Comparison of ENCODE assay signal across 13 mouse cellular contexts in the genomic region with DNA sequence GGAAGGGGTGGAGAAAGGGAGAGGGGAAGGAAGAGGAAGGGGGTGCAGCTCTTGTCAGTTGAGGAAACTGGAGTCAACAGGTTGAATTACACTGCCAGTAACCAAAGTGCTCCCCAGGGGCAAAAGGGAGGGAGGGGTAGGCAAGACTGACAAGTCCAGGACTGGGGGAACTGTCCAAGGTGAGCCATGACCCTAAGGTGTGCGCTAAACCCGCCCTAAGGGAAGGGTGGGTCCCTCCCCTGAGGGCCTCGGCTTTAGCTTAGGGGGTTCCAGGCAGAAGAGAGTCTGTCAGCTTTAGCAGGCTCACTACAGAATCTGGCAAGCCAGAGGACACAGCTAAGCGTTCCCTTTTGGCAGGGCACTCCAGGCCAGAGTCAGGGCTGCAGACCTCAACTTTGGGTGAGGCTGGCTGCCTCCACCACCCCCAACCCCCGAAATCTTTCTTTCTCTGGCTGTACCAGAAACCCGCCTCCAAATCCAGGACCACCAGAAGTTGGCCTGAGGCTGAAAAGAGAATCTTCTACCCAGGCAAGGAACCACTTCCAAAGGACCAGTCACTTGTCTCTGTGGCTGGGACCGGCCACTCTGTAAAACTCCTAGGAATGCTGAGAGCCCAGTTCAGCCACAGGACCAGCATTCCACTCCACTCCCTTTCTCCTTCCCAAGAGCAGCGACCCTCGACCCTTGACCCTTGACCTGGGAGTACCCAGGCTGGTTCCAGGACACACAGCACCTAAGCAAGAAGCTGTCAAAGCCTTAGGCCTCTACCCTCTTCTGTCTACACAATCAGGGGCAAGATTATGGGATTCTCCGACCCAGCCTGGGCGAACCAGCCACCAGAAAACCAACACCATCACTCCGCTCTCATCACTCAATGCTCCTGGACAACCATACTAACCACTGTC. TPM values are rescaled to one million over a fixed set of nuclear protein-coding genes. Genes with fewer than 3 reads are reported as not detected.
DNase-seq lines count a peak whose midpoint lies in the region; ATAC-seq and TF ChIP-seq lines count a peak whose summit lies in the region.
"Had no signal": no experiment of that assay in that cellular context is flagged by ENCODE, and none has a peak within 500 bp of the region (broad histone marks: within the 10 kb centered on the region; RNA-seq: fewer than 3 reads in every experiment).

No protein-coding gene starts in this region.

- no peak for TF ChIP-seq CTCF in stomach, postnatal 0 days (IDR thresholded peaks at IDR 0.05; ENCODE audit: low read depth)

- ATAC-seq in midbrain, embryonic 11.5 days (ENCODE audit: low FRiP score), result no peak
- ATAC-seq in midbrain, embryonic 15.5 days (replicated peaks), result no peak
- ATAC-seq in stomach, postnatal 0 days (ENCODE audit: low FRiP score, low TSS enrichment), result no peak
- ATAC-seq in erythroblast, adult 5-6 weeks (replicated peaks; ENCODE audit: low FRiP score, poor library complexity, severe bottlenecking), result no peak
- ATAC-seq in forebrain, embryonic 14.5 days, result no peak

- H3K4me2 ChIP-seq in midbrain, embryonic 11.5 days, result no peak overlapping the region
- no peak overlapping the region for H3K4me2 ChIP-seq in midbrain, embryonic 15.5 days
- H3K4me2 ChIP-seq in stomach, postnatal 0 days (replicated peaks; ENCODE audit: low read depth), result peak overlapping the region; percentile 49
- no peak overlapping the region for H3K4me2 ChIP-seq in forebrain, embryonic 14.5 days (ENCODE audit: low read length)

- peak; percentile 84 for DNase-seq in midbrain, embryonic 11.5 days (ENCODE audit: low spot score, missing footprints)
- DNase-seq in kidney, adult 11 months, result peak; percentile 77
- DNase-seq in lung, adult 18-20 months, result peak; percentile 68 to 77
- peak; percentile 25 for DNase-seq in stomach, postnatal 0 days (ENCODE audit: low spot score)
- no peak for DNase-seq in adrenal gland, postnatal 14 days
- no peak for DNase-seq in forebrain, embryonic 14.5 days (ENCODE audit: low spot score)
- DNase-seq: adrenal gland, adult 2 months; liver, embryonic 13.5 days had no signal

- H3K27me3 ChIP-seq in midbrain, embryonic 11.5 days (ENCODE audit: control insufficient read depth, insufficient read depth, low read length), result peaks cover 35% of the 10 kb centered on the region
- H3K27me3 ChIP-seq in midbrain, embryonic 15.5 days (replicated peaks), result peaks cover 52% of the 10 kb centered on the region
- peaks cover 2% of the 10 kb centered on the region; the same call in 1 of the 2 replicates for H3K27me3 ChIP-seq in stomach, postnatal 0 days (ENCODE audit: control insufficient read depth, insufficient read depth, low read length)
- peaks cover 53% of the 10 kb centered on the region for H3K27me3 ChIP-seq in forebrain, embryonic 14.5 days (replicated peaks; ENCODE audit: control insufficient read depth, insufficient read depth, low read length)

- H3K4me1 ChIP-seq in midbrain, embryonic 11.5 days (ENCODE audit: control insufficient read depth, insufficient read depth, low read length), result peaks cover 5% of the 10 kb centered on the region; the same call in 1 of the 2 replicates
- peaks cover 13% of the 10 kb centered on the region for H3K4me1 ChIP-seq in midbrain, embryonic 15.5 days
- H3K4me1 ChIP-seq in stomach, postnatal 0 days (replicated peaks; ENCODE audit: control insufficient read depth, insufficient read depth), result no peaks in the 10 kb centered on the region
- no peaks in the 10 kb centered on the region for H3K4me1 ChIP-seq in forebrain, embryonic 14.5 days (ENCODE audit: control insufficient read depth, insufficient read depth, low read length)

- no peak overlapping the region for H3K27ac ChIP-seq in midbrain, embryonic 11.5 days (ENCODE audit: low read depth, low read length)
- H3K27ac ChIP-seq in midbrain, embryonic 15.5 days, result no peak overlapping the region
- H3K27ac ChIP-seq in stomach, postnatal 0 days (replicated peaks), result no peak overlapping the region
- H3K27ac ChIP-seq in forebrain, embryonic 14.5 days (ENCODE audit: low read depth, low read length), result no peak overlapping the region
- H3K27ac ChIP-seq: hindbrain, embryonic 14.5 days; liver, embryonic 13.5 days had no signal

- H3K36me3 ChIP-seq in midbrain, embryonic 11.5 days (ENCODE audit: control insufficient read depth, insufficient read depth, low read length), result no peaks in the 10 kb centered on the region
- H3K36me3 ChIP-seq in midbrain, embryonic 15.5 days (replicated peaks), result no peaks in the 10 kb centered on the region
- H3K36me3 ChIP-seq in stomach, postnatal 0 days (ENCODE audit: control insufficient read depth, insufficient read depth, low read length), result no peaks in the 10 kb centered on the region
- H3K36me3 ChIP-seq in forebrain, embryonic 14.5 days (ENCODE audit: control insufficient read depth, insufficient read depth, low read length), result no peaks in the 10 kb centered on the region
- H3K36me3 ChIP-seq: G1E; liver, embryonic 13.5 days had no signal

- H3K9ac ChIP-seq in midbrain, embryonic 11.5 days (ENCODE audit: low read length), result no peak overlapping the region
- H3K9ac ChIP-seq in midbrain, embryonic 15.5 days, result no peak overlapping the region
- no peak overlapping the region for H3K9ac ChIP-seq in stomach, postnatal 0 days (ENCODE audit: low read length)
- H3K9ac ChIP-seq in forebrain, embryonic 14.5 days (ENCODE audit: low read length), result no peak overlapping the region
- H3K9ac ChIP-seq: hindbrain, embryonic 14.5 days; liver, embryonic 13.5 days had no signal

- WGBS in midbrain, embryonic 11.5 days, result 41% methylated on average over 12 of the region's 12 CpGs
- WGBS in midbrain, embryonic 15.5 days, result 47% methylated on average over 12 of the region's 12 CpGs
- 42% methylated on average over 12 of the region's 12 CpGs for WGBS in stomach, postnatal 0 days
- WGBS in forebrain, embryonic 14.5 days, result 44% methylated on average over 12 of the region's 12 CpGs

- no peak for TF ChIP-seq EP300 in stomach, postnatal 0 days (optimal IDR thresholded peaks at IDR 0.05)

- no peak overlapping the region for H3K4me3 ChIP-seq in midbrain, embryonic 11.5 days (ENCODE audit: low read depth, low read length)
- no peak overlapping the region for H3K4me3 ChIP-seq in midbrain, embryonic 15.5 days
- no peak overlapping the region for H3K4me3 ChIP-seq in stomach, postnatal 0 days (ENCODE audit: low read depth, low read length)
- no peak overlapping the region for H3K4me3 ChIP-seq in forebrain, embryonic 14.5 days (ENCODE audit: low read depth, low read length)

- no peaks in the 10 kb centered on the region for H3K9me3 ChIP-seq in midbrain, embryonic 11.5 days (ENCODE audit: control insufficient read depth, low read length)
- H3K9me3 ChIP-seq in midbrain, embryonic 15.5 days, result no peaks in the 10 kb centered on the region
- H3K9me3 ChIP-seq in stomach, postnatal 0 days (ENCODE audit: control insufficient read depth, low read length), result no peaks in the 10 kb centered on the region
- H3K9me3 ChIP-seq in forebrain, embryonic 14.5 days (replicated peaks; ENCODE audit: control insufficient read depth, low read length), result no peaks in the 10 kb centered on the region
- H3K9me3 ChIP-seq: liver, embryonic 13.5 days had no signal

RNA-seq across cellular contexts. Expression of a gene that starts 1.3 kb away (rescaled TPM):
- polyA plus RNA-seq in midbrain, embryonic 11.5 days (2014; fragmentation: Nextera tagmentation; extraction: Ambion mirVana), result 17.6 and 18.3 TPM in 2 replicates
- polyA plus RNA-seq in midbrain, embryonic 15.5 days (2015; fragmentation: Nextera tagmentation; extraction: Ambion mirVana), result 86.9 and 95.6 TPM in 2 replicates
- 11.3 and 13.3 TPM in 2 replicates for polyA plus RNA-seq in stomach, postnatal 0 days (2015; fragmentation: Nextera tagmentation; extraction: Ambion mirVana)
- 5.7 and 6.8 TPM in 2 replicates for total RNA-seq in adrenal gland, postnatal 14 days (2021)
- 1.9 TPM in 1 of 2 replicates, not detected in the other for total RNA-seq in erythroblast, adult 5-6 weeks (2015; ENCODE audit: low replicate concordance)
- total RNA-seq in erythroblast, adult 5-6 weeks (2017; ENCODE audit: low replicate concordance), result not detected in 2 replicates
- polyA plus RNA-seq in forebrain, embryonic 14.5 days (2014; fragmentation: Nextera tagmentation; extraction: Ambion mirVana), result 45.4 and 52.5 TPM in 2 replicates
- polyA plus RNA-seq: G1E had no signal

RNA-seq across cellular contexts. Expression of a gene that starts 38.1 kb away (rescaled TPM):
- not detected in 2 replicates for polyA plus RNA-seq in midbrain, embryonic 11.5 days (2014; fragmentation: Nextera tagmentation; extraction: Ambion mirVana)
- polyA plus RNA-seq in midbrain, embryonic 15.5 days (2015; fragmentation: Nextera tagmentation; extraction: Ambion mirVana), result 0.19 and 0.20 TPM in 2 replicates
- polyA plus RNA-seq in stomach, postnatal 0 days (2015; fragmentation: Nextera tagmentation; extraction: Ambion mirVana), result 0.05 TPM in 1 of 2 replicates, not detected in the other
- 0.11 and 0.19 TPM in 2 replicates for total RNA-seq in adrenal gland, postnatal 14 days (2021)
- not detected in 2 replicates for total RNA-seq in erythroblast, adult 5-6 weeks (2015; ENCODE audit: low replicate concordance)
- not detected in 2 replicates for total RNA-seq in erythroblast, adult 5-6 weeks (2017; ENCODE audit: low replicate concordance)
- polyA plus RNA-seq in forebrain, embryonic 14.5 days (2014; fragmentation: Nextera tagmentation; extraction: Ambion mirVana), result 1.2 and 1.7 TPM in 2 replicates
- total RNA-seq: adrenal gland, adult 2 months; G1E had no signal
- polyA plus RNA-seq: forebrain, embryonic 11.5 days; G1E; liver, embryonic 13.5 days had no signal

RNA-seq across cellular contexts. Expression of a gene that starts 49.2 kb away (rescaled TPM):
- 6.3 and 6.5 TPM in 2 replicates for polyA plus RNA-seq in midbrain, embryonic 11.5 days (2014; fragmentation: Nextera tagmentation; extraction: Ambion mirVana)
- 4.5 and 5.3 TPM in 2 replicates for polyA plus RNA-seq in midbrain, embryonic 15.5 days (2015; fragmentation: Nextera tagmentation; extraction: Ambion mirVana)
- 0.34 and 0.79 TPM in 2 replicates for polyA plus RNA-seq in stomach, postnatal 0 days (2015; fragmentation: Nextera tagmentation; extraction: Ambion mirVana)
- total RNA-seq in adrenal gland, postnatal 14 days (2021), result 0.48 and 1.1 TPM in 2 replicates
- total RNA-seq in erythroblast, adult 5-6 weeks (2015; ENCODE audit: low replicate concordance), result not detected in 2 replicates
- total RNA-seq in erythroblast, adult 5-6 weeks (2017; ENCODE audit: low replicate concordance), result 0.56 TPM in 1 of 2 replicates, not detected in the other
- 3.9 and 4.5 TPM in 2 replicates for polyA plus RNA-seq in forebrain, embryonic 14.5 days (2014; fragmentation: Nextera tagmentation; extraction: Ambion mirVana)
- polyA plus RNA-seq: G1E had no signal

Comparison
In these comparisons a context has a peak if more than half of its experiments do, and no peak if none do; other contexts are left out.
1. DNase-seq: peak in midbrain, embryonic 11.5 days (single experiment), kidney, adult 11 months (single experiment), lung, adult 18-20 months (2 of 2) and stomach, postnatal 0 days (single experiment); none in adrenal gland, postnatal 14 days (single experiment) and forebrain, embryonic 14.5 days (single experiment).